Mouse (Mus musculus) liver, embryonic 14.5 days (tissue): ENCODE measurements at regions not wholly inside any gene's neighbourhood (a gene's known extent, or its start where the extent isn't known, plus 50 kb on each side); places are given as distances from the start of the nearest gene placed in this dataset.

Experiments used
- CTCF ChIP-seq: IDR thresholded peaks from 2 replicates; pipeline ENCODE4 v1.5.1; 2016; ENCODE audit warnings: antibody characterized with exemption, low read depth, control low read depth
- EP300 ChIP-seq: IDR thresholded peaks from 2 replicates; pipeline ENCODE4 v1.6.1; 2016; ENCODE audit warnings: antibody characterized with exemption, low read depth

GRCm38 (mm10) chr1:186345449-186345848 lies 228.3 kb upstream of the Lyplal1 start:
- TF ChIP-seq EP300 (no peak), CTCF (no peak)
